Mouse (Mus musculus) gastrocnemius, postnatal 14 days (tissue): ENCODE data around the gene Pclo. TPM values are rescaled to one million over a fixed set of nuclear protein-coding genes. Genes with fewer than 3 reads are reported as not detected.
A peak's percentile ranks its signal among the peaks of the same experiment; 100 is the strongest.
"Not testable (repeated sequence)": the region's sequence is repeated elsewhere in the genome, so short reads cannot be mapped to it uniquely, and the experiment has no call there.

ENCODE experiments used
- DNase-seq: peaks from one replicate; pipeline ENCODE4 v3.0.0; 2021; ENCODE audit warnings: mixed read lengths
- intact Hi-C: fragments of 180-260 bp; cut with DNase I; formaldehyde crosslinking; loops from one replicate; pipeline ENCODE4 v1.15.1; 2025; ENCODE audit warnings: low total_unique reads
- long read RNA-seq, 2 experiments: library from polyadenylated mRNA; stranded (forward); transcript quantifications; one replicate each; pipeline ENCODE4 v2.0.0; 2021
- total RNA-seq, 2 experiments: library from RNA; stranded (reverse); gene quantifications; 2 replicates each; pipeline ENCODE4 v1.2.3; 2021

Gene Pclo
- total RNA-seq = under 1 TPM; 0.33 to 0.38 TPM
- long read RNA-seq, experiment 1 = 0 reads
- long read RNA-seq, experiment 2 = 0 reads

DNA sequence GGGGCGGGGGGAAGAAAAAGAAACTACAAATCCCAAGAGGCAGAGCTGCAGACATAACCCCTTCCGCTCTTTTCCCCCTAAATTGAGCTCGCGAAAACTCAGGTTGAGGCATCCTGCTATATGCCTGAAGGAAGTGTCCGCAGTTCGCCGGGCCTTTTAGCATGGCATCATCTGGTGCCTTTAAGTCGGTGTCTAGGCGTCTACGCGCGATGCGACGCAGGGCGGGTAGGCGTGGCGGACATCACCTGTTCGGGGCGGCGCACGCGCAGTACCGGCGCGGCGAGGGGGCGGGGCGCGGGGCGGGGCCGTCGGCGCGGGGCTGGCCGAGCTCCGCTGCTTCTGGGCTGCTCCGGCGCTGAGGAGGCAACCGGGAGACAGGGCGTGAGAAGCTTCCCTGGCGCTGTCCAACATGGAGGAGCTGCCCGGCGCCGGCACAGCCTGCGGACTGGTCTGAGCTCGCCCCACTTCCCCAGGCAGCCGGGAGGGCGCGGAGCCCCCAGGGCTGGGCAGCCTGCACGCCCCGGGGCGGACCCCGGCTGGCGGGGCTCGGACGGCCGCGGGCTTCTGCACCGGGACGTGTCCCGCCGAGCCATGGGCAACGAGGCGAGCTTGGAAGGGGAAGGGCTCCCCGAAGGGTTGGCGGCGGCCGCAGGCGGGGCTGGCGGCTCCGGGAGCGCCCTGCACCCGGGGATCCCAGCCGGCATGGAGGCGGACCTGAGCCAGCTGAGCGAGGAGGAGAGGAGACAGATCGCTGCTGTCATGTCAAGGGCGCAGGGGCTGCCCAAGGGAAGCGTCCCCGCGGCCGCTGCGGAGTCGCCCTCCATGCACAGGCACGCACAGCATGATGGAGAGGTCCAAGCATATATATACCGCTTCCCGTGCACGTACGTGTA is at the start of gene Pclo:
Gene Pclo, plus strand, starts transcription at position 288 of the 893 bp plus-strand sequence.
- intact Hi-C loops = no loop called here
- peak; percentile 60 for DNase-seq

DNA sequence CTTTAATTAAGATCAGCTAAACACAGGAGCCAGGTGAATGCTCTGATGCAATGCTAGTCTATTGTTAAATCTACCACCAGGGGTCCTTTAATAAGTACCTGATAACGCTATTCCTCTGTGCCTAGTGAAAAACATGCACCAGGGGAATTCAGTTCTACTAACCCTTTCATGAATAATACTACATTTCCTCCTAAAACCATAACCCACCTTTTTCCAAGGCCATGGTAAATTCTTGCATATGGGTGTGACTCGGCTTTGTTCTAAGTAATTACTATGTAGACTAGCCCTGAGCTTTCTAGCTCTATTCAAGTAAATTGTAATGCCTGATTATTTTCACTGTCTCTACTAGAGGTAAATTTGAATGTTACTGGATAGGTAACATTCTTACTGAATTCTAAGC is 20.3 kb upstream of the Pclo start:
- intact Hi-C loops, DNase-seq: not testable (repeated sequence)

DNA sequence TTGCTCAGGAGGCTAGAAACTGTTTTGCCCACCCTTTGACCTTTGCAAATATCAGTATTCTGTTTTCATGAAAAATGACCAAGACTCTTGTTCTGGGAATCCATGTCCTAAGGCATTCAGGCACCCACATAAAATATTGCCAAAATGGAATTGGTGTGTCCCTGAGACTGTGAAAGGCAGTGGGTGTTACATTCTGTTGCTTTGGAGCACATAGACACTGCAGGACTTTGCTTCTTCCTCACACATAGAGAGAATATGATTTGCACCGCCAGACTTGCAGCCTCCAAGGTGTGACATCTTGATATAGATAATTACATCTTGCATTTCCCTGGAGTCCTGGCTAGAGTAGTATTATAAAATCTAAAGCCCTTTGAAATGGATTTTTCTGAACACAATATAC is 6.2 kb upstream of the Pclo start:
- no peak for DNase-seq
- intact Hi-C loops = no loop called here

DNA sequence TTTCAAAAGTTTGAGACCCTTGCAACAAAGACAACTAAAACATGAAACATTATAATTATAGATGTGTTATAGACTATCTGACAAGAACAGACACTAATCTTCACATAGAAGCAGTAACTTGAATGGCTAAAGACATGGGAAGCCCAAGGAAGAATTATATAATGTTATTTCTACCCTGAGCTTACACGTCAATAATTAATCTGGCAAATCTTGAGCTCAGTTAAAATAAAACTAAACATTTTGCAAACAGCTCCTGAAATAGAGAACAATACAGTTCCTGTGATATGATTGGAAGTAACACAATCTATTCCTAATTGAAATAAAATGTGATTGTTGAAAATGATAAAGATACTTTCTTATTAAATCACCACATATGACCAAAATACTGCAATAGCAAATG is 5.1 kb upstream of the Pclo start:
- DNase-seq = no peak
- intact Hi-C loops = no loop called here

DNA sequence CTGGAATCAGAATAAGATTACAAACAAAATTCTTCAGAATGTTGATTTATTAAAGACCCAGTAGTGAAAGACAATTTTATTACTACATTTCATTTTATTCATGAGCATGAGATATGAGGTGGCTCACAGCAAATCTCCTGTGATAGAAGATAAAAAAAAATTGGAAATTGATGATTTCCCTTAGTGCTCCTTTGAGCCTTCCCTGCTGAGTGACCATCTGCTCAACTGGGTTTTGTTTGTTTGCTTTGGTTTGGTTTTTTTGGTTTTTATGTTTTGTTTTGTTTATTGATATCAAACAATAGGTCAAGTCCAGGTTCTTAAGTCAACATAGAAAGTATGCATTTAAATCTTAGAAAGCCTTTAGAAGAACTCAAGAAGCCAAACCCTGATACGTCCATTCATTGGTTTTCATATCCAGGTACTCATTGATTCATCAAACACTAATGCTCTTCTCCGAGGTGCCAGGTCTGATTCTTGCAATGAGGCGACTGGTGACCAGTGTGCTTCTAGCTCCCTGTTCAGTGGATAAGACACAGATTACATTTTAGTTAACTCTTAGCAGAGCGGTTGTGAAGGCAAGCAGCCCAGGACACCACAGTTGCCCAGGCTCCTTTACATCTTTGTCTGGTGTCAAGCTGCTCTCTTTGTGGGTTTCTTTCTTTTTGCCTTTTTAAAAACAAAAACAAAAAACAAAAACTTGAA is 3.6 kb downstream of the Pclo start:
- intact Hi-C loops = no loop called here
- DNase-seq = no peak

DNA sequence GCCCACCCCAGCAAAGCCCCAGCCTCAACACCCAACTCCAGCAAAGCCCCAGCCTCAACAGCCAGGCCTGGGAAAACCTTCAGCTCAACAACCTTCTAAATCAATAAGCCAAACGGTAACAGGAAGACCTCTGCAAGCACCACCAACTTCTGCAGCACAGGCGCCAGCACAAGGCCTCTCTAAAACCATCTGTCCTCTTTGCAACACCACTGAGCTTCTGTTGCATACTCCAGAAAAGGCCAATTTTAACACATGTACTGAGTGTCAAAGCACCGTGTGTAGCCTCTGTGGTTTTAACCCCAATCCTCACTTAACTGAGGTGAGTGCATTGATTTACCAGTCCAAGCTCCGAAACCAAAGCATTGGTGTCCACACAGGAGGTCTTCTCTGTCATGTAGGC is 7.3 kb downstream of the Pclo start:
- intact Hi-C loops = no loop called here
- DNase-seq = no peak

DNA sequence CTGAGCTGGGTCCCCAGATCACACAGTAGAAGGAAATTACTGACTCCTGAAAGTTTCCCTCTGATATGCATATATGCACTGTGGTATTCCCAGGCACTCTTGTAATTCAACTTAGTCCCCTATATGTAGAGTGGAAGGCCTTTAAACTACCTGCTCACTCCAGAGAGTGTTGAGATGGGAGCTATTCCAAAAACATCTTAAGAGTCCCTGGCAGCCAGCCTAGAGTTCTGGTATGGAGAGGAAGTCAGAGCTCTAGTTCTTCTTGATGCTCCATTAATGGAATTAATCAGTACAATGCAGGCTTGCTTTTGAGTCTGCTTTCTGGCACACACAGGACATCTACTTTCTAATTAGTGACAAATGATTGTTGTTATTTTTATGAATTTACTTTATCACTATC is 11.3 kb downstream of the Pclo start:
- DNase-seq = no peak
- intact Hi-C loops = no loop called here

DNA sequence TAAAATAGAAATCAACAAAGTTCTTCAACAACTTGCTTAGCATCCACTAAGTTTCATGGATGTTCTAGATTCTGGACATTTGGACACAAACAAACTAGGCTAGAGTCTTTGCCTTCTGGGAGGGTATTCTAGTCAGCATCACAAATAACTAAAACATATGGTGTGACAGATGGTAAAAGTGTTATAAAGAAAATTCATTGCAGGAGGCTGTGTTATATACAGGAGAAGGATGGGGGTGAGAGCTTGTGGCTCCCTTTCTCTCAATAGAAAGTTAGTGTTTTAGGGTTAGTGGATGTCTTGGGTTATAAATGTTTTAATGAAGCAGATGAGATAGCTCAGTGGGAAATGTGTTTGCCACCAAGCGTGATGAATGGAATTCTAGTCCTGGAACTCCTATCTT is 13.1 kb downstream of the Pclo start:
- intact Hi-C loops = no loop called here

DNA sequence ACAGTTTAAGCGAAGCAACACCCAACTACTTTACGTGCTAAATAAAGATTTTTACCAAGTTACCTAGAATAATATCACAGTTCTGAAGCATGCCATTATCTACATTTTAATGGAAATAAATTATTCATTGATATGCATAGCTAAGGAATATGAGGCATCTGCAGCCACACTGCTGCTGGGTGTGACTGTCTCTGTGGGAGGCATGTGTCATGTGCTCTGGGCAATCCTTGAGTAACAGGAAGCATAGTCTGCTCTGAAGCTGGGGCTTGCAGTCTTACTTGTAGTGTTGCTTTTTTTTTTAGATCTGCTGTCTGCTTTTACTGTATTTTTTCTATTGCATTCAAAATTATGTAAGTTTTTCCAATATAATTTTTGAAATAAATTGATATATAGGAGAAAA is 17.2 kb downstream of the Pclo start:
- intact Hi-C loops = no loop called here
- DNase-seq = no peak

More for the DNA sequence above, 13.1 kb downstream of the Pclo start:
- no peak for DNase-seq

DNA sequence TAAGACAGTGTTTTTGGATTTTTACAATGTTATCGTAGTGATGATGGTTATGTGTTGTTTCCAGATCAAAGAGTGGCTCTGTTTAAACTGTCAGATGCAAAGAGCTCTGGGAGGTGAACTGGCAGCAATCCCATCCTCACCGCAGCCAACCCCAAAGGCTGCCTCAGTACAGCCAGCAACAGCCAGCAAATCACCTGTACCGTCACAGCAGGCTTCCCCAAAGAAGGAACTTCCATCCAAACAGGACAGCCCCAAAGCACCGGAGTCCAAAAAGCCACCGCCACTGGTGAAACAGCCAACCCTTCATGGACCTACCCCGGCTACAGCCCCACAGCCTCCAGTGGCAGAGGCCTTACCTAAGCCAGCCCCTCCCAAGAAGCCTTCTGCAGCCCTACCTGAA is 24.6 kb downstream of the Pclo start:
- intact Hi-C loops = no loop called here
- no peak for DNase-seq

DNA sequence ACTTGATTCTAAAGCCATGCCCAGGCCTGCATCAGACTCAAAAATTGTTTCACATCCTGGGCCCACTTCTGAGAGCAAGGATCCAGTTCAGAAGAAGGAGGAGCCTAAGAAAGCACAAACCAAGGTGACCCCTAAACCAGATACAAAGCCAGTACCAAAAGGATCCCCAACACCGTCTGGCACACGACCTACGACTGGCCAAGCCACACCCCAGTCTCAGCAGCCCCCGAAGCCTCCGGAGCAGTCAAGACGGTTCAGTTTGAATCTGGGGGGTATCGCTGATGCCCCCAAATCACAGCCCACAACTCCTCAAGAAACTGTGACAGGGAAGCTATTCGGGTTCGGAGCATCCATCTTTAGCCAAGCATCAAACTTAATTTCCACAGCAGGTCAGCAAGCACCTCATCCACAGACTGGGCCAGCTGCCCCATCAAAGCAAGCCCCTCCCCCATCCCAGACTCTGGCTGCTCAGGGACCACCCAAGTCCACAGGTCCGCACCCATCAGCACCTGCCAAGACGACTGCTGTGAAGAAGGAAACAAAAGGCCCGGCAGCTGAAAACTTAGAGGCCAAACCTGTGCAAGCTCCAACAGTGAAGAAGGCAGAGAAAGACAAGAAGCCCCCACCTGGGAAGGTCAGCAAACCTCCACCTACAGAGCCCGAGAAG is 25.4 kb downstream of the Pclo start:
- intact Hi-C loops = no loop called here

DNA sequence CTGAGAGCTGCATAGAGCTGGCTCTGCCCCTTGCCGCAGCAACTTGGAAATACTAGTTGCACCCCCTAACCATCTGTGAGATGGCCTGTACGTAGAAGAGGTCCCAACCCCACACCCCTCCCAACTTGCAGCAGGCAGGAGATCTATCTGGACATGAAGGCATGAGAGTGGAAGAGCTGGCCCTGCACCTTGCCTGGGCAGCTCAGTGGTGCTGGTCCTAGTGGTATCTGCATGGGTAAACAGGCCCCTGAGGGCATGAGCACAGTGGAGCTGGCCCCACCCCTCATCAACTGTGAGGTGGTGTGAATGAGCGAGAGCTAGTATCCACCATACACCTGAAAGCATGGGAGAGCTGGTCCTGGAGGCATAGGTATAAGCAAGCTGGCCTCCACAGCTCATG is 60.9 kb downstream of the Pclo start:
- no peak for DNase-seq
- intact Hi-C loops = no loop called here

More for the DNA sequence above, 25.4 kb downstream of the Pclo start:
- DNase-seq = no peak

DNA sequence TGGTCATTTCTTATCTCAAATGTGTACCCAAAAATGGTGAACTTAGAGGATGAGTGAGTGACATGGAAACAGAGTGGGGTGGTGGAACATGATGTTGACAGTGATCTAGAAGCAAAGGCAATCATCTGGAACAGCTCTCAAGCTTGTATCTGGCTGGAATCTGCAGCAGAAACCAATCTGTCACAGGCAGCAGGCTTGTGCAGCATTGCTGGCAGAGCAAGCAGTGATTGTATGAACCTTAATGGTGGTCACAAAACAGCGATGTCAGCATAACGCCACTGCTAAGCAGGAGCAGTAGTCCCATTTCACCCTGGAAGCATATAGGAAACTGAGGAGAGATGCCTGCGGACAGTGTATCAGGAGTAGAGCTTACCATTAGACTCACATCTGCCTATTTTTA is 76.8 kb downstream of the Pclo start:
- no peak for DNase-seq
- intact Hi-C loops = no loop called here

DNA sequence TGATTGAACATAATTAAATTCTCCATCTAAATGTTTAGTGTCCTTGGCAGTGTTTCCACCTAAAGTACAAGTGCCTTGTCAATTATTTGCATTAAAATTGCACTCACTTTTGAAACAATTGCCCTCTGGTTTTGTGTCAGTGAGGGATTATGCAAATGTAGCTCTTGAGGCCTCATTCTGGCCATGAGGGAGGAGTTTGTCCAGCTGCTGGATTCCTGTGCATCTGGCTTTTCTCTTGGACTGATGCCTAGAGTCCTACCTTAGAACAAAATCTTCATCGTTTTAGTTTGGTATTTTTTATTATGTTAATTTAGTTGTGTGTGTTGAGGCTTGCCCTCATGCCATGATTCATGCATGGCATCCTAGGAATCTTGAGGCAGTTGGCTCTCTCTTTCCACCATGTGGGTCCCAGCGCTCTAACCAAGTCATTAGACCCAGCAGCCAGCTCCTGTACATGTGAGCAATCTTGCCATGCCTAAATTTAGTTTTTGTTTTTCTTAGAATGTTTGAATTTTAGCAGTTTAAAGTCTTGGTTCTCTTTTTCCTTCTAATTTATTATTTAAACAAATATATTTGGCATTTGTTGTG is 80.8 kb downstream of the Pclo start:
- intact Hi-C loops = no loop called here
- DNase-seq = no peak

DNA sequence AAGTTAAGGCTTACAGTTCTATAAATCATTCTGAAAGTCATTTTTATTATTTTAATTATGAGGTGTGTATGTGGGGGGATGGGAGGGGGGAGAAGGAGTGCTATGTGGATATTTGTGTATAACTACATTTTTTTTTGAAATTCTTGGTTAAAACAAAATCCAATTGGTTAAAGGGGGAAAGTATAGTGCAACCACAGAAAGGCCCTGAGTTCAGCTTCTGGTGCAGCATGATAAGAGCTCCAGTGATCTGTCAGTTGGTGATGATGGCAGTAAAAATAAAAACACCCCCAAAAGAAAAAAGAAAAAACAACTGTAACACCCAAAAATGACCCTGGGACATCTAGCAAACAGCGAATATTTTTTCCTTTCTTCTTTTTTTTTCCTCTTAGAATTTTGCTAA is 93.6 kb downstream of the Pclo start:
- DNase-seq = no peak

DNA sequence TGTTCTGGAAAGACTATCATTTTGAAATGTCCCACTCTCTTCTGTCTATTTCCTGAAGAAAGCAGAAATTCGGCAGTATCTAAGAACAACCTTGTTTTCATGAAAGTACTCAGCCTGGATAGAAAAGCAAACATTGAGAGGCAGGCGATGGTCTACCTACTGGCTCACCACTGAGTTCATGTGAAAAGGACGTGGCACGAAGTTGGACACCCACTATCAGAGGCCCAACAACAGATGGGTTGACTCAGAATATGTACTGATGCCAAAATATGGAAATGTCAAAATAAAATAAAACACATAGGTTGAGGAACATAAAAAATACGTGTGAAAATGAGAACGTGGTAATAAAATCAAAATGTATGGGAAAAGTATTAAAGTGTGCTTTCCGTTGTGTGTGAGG is 106.4 kb downstream of the Pclo start:
- intact Hi-C loops = no loop called here

More for the DNA sequence above, 93.6 kb downstream of the Pclo start:
- intact Hi-C loops = no loop called here

DNA sequence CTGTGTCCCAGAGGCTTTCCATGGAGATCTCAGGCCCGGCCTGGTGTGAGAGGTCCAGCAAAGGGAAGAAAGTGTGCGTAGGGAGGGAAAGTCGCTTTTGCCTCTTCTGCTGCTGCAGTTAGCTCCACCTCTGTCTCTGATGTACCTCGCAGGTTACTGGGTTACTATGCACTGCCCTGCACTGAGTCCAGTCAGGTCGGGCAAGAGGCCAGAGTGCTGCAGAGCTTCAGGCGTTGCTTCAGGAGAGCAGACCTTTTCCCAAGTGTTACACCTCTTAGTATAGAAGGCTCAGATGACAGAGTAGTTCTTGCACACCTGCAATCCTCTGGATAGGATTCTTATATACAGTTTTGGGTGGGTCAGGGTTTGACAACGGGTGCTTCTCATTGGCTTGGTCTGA is 108.6 kb downstream of the Pclo start:
- no peak for DNase-seq
- intact Hi-C loops = no loop called here

More for the DNA sequence above, 106.4 kb downstream of the Pclo start:
- DNase-seq = no peak

DNA sequence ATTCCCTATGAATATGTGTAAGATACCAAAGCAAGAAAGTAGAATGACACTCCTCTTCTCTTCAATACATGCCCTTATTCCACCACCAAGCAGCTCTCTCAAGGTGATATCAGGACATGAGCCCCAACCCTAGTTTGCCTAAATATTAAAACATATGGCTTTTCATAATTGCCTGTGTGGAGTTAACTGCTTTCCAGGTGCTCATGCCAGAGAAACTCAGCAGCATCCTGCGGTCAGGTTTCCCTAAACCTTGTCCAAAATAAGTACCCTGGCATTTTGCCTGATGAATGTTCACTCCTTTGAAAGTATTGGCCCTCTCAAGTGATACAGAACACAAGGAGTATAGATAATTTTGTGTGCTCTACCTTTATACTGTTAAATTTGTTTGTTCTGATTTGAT is 126.5 kb downstream of the Pclo start:
- intact Hi-C loops = no loop called here
- no peak for DNase-seq

DNA sequence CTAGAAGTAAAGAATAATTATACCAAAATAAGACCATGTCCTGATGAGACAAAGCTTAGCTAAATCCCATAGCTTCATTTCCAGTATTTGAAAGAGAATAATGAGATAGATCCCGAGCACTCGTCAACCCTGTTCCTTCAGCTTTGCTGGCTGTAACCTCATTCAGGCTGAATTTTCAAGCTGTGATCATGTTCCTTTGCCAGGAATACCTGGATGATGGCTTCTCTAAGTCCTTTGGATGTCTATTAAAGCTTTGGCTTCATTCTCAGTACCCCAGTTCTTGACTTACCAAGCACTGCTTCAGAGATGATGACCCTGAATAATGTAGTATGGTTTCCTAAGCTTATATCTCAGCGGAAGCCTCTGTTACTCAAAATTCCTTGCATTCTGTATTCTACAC is 131.1 kb downstream of the Pclo start:
- intact Hi-C loops = no loop called here

DNA sequence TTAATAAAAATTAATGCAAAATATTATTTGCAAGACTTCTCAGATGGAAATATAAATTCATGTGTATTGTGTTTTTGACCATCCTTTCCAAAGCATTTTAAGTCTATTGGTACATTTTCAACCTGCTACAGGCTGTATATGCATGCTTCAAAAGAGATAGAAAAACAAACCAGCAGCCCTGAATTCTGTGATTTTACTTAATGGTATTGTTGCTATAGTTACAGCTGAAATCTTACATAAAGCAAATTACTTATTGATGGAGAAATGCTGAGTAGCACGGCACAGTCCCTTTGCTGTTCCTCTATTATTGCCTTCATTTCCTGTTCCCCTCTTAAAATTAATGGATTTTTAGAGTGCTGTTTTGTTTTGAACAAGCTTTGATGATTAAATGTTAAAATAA is 145.9 kb downstream of the Pclo start:
- no peak for DNase-seq
- intact Hi-C loops = no loop called here

More for the DNA sequence above, 131.1 kb downstream of the Pclo start:
- DNase-seq = no peak
